Mouse (Mus musculus): ENCODE data around the gene Bmp2k.

- TF ChIP-seq CTCF (IDR thresholded peaks at IDR 0.05; ENCODE audit: low read depth) (no peak), EP300 (IDR thresholded peaks at IDR 0.05; ENCODE audit: low read depth) (no peak)
These were observed 834 bp upstream of the Bmp2k start for GRCm38 (mm10) chr5:96996401-96997309.
